ENCODE assay signal across 16 mouse cellular contexts in the genomic region with DNA sequence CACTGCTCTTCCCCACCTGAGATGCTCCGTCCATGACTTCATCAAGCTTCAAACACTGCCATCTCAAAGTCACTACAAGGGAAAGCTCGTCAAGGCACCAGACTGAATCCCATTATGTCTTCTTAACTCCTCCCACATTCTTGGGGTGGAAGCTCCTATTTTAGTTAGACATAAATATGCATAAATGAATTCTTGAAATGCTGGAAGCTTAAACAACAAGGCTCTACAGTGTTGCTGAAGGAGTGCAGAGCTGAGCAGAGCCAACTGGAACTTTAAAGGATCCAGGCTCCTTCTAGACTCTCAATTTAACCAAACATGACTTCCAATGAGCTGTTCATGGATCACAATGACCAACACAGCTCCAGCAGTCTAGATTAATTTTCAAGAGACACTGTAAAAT.
"Had no signal": no experiment of that assay in that cellular context is flagged by ENCODE, and none has a peak within 500 bp of the region (broad histone marks: within the 10 kb centered on the region; RNA-seq: fewer than 3 reads in every experiment).

No protein-coding gene starts in this region.

- H3K4me1 ChIP-seq: kidney, embryonic 15.5 days; limb, embryonic 15.5 days had no signal

- H3K36me3 ChIP-seq: kidney, embryonic 15.5 days; limb, embryonic 12.5 days; limb, embryonic 15.5 days had no signal

- H3K27ac ChIP-seq: kidney, embryonic 15.5 days; limb, embryonic 12.5 days; limb, embryonic 15.5 days; liver, embryonic 14.5 days had no signal

- H3K4me2 ChIP-seq: kidney, embryonic 15.5 days; limb, embryonic 12.5 days; limb, embryonic 15.5 days; liver, embryonic 11.5 days; midbrain, embryonic 11.5 days had no signal

- H3K9ac ChIP-seq: kidney, embryonic 15.5 days; limb, embryonic 12.5 days; limb, embryonic 15.5 days; liver, embryonic 14.5 days; liver, postnatal 0 days had no signal

- ATAC-seq: intestine, postnatal 0 days; liver, postnatal 0 days had no signal

- H3K4me3 ChIP-seq: kidney, embryonic 15.5 days; limb, embryonic 12.5 days; limb, embryonic 15.5 days had no signal

- H3K9me3 ChIP-seq: kidney, embryonic 15.5 days; limb, embryonic 15.5 days had no signal

- DNase-seq: kidney, postnatal 14 days; kidney, postnatal 4 days; left cerebral cortex, postnatal 4 days; liver, postnatal 0 days; lung, postnatal 36 days; midbrain, embryonic 14.5 days; thymus, adult 2 months; thymus, postnatal 14 days; thymus, postnatal 4 days had no signal

- H3K27me3 ChIP-seq: kidney, embryonic 15.5 days; limb, embryonic 12.5 days; limb, embryonic 15.5 days had no signal
